Mouse (Mus musculus): ENCODE data around the gene Malrd1. TPM values are rescaled to one million over a fixed set of nuclear protein-coding genes. Genes with fewer than 3 reads are reported as not detected.

Malrd1 gene
- polyA plus RNA-seq, 1 experiment from 2014 or later = 0.09 TPM

DNA sequence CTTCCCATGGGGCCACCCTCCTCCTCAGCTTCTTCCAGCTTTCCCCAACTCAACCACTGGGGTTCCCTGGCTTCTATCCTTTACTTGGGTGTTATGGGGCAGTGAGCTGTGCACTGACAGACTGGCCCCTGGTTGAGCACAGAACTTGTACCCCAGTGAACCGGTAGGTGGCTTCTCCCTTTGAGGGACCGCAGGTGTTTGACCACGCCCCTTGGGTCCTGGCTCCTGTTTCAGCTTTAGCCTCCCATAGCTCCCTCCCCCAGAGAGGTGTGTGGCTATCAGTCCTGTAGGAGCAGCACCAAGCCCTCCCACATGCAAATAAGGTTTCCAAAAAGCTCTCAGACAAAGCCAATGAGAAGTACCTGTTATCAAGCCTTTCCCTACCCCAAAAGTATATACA lies 584.4 kb downstream of the Malrd1 start:
- no peak for ATAC-seq
- Histone ChIP-seq H3K27me3 (no peaks in the 10 kb centered on the region), H3K36me3 (no peaks in the 10 kb centered on the region), H3K9me3 (no peaks in the 10 kb centered on the region), H3K9ac (replicated peaks) (no peak overlapping the region), H3K4me1 (replicated peaks) (no peaks in the 10 kb centered on the region), H3K4me3 (replicated peaks) (no peak overlapping the region), H3K4me2 (replicated peaks) (no peak overlapping the region), H3K27ac (no peak overlapping the region)
- WGBS = 59% methylated on average over 3 of the region's 3 CpGs

GRCm38 (mm10) chr2:16113333-16113732 lies 587.1 kb downstream of the Malrd1 start:
- ATAC-seq = no peak
- Histone ChIP-seq H3K27me3 (no peaks in the 10 kb centered on the region), H3K4me1 (replicated peaks) (no peaks in the 10 kb centered on the region), H3K9me3 (no peaks in the 10 kb centered on the region), H3K27ac (no peak overlapping the region), H3K4me2 (replicated peaks) (no peak overlapping the region), H3K9ac (replicated peaks) (no peak overlapping the region), H3K4me3 (replicated peaks) (no peak overlapping the region), H3K36me3 (no peaks in the 10 kb centered on the region)
- 84% methylated on average over 2 of the region's 2 CpGs for WGBS

- ATAC-seq = no peak
- WGBS = 81% methylated on average over 1 of the region's 1 CpGs
- Histone ChIP-seq H3K4me2 (replicated peaks) (no peak overlapping the region), H3K4me1 (replicated peaks) (no peaks in the 10 kb centered on the region), H3K4me3 (replicated peaks) (no peak overlapping the region), H3K27ac (no peak overlapping the region), H3K36me3 (no peaks in the 10 kb centered on the region), H3K9me3 (no peaks in the 10 kb centered on the region), H3K27me3 (no peaks in the 10 kb centered on the region), H3K9ac (replicated peaks) (no peak overlapping the region)
Observed at GRCm38 (mm10) chr2:16147999-16148398, 621.7 kb downstream of the Malrd1 start.

DNA sequence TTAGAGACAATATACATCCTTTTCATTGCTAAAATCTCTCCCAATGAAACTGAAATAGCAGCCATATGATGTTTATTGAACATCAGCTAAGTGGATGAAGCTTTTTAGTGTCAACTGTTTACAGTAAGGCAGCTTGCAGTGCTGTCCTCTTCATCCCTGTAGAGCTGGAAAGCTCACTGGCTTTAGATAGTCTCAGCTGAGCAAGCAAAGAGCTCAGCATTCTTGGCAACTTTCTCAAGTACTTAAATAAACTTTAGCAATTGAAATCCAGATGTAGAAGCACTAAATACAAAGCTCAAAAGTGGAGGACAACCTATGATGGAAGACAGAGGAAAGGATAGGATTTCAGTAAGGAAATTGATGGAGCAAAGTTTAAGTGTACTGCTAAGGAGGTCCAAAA lies 626.3 kb downstream of the Malrd1 start:
- Histone ChIP-seq H3K9ac (replicated peaks) (no peak overlapping the region), H3K4me3 (replicated peaks) (no peak overlapping the region), H3K9me3 (no peaks in the 10 kb centered on the region), H3K27ac (no peak overlapping the region), H3K4me1 (replicated peaks) (no peaks in the 10 kb centered on the region), H3K36me3 (no peaks in the 10 kb centered on the region), H3K27me3 (no peaks in the 10 kb centered on the region), H3K4me2 (replicated peaks) (no peak overlapping the region)
- no peak for ATAC-seq

DNA sequence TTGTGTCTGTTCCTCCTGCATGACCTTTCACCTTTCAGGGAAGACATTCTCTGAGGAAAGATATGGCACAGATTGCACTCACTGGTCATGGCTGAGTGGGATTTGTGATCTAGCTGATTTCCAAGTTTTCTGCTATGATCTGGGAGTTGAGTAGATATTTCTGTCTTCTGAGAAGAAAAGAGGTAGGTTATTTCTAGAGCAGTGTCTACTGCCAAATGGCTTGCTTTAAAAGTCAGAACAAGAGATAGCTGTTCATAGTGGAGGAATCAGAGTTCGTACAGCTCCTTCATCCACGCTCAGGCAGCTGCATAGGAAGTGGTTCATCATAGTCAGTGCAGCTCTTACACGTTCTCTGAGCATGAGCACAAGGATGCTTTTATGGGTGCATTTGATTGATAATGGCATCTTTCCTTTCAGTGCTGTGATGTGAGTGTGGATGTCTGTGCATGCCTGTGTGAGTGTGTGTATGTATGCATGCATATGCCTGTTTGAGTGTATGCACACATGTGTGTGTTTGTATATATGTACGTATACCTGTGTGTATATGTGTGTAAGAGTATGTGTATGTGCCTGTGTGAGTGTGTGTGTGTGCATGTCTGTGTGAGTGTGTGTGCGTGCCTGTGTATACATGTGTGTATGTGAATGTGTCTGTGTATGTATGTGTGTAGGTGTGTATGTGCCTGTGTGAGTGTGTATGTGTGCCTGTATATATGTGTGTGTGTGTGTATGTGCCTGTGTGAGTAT lies 637.1 kb downstream of the Malrd1 start:
- no peaks in the 10 kb centered on the region for H3K36me3 ChIP-seq
- WGBS = 97% methylated on average over 5 of the region's 5 CpGs
- no peak for ATAC-seq

DNA sequence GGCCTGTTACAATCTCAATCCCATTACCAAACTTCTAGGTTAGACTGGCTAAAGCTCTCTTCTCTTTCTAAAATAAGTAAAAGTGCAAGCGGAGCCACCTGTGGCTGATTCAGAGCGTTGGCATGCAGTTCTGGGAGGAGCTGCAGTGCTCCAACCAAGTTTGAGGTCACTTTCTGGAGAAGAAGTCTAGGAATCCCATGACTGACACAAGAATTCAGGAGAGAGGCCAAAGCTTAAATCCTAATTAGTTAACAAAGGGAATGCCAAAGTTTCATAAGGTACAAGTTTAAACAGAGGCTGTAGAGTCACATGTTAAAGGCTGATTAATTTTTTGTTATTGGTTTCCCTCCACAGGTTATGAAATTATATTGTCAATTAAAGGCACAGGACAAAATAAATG lies 642.3 kb downstream of the Malrd1 start:
- Histone ChIP-seq H3K27me3 (no peaks in the 10 kb centered on the region), H3K36me3 (no peaks in the 10 kb centered on the region), H3K9me3 (no peaks in the 10 kb centered on the region), H3K4me1 (replicated peaks) (no peaks in the 10 kb centered on the region), H3K27ac (no peak overlapping the region), H3K9ac (replicated peaks) (no peak overlapping the region), H3K4me2 (replicated peaks) (no peak overlapping the region), H3K4me3 (replicated peaks) (no peak overlapping the region)
- ATAC-seq = no peak
- WGBS = 81% methylated on average over 2 of the region's 2 CpGs

More for the DNA sequence above, 637.1 kb downstream of the Malrd1 start:
- Histone ChIP-seq H3K9ac (replicated peaks) (no peak overlapping the region), H3K9me3 (no peaks in the 10 kb centered on the region), H3K4me2 (replicated peaks) (no peak overlapping the region), H3K27ac (no peak overlapping the region), H3K4me1 (replicated peaks) (no peaks in the 10 kb centered on the region), H3K4me3 (replicated peaks) (no peak overlapping the region), H3K27me3 (no peaks in the 10 kb centered on the region)

DNA sequence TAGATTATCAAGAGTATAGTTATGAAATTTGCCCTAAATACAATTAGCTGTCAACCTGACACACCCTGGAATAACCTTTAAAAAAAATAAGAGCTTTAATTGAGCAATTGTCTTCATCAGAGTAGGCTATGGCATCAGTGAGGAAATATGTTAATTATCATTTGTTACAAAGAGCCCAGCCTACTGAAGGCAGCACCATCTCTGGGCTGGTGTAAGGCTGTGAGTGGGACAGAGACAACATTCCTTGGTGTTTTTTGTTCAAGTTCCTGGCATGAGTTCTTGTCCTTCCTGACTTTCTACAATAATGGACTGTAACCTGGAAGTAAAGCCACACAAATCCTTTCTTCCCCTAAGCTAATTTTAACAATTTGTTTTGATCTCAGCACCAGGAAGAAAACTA lies 645.8 kb downstream of the Malrd1 start:
- no peak overlapping the region for H3K4me3 ChIP-seq (replicated peaks)
- no peaks in the 10 kb centered on the region for H3K4me1 ChIP-seq (replicated peaks)
- H3K27me3 ChIP-seq = no peaks in the 10 kb centered on the region
- no peaks in the 10 kb centered on the region for H3K9me3 ChIP-seq
- H3K9ac ChIP-seq (replicated peaks) = no peak overlapping the region
- H3K27ac ChIP-seq = no peak overlapping the region
- no peaks in the 10 kb centered on the region for H3K36me3 ChIP-seq
- no peak for ATAC-seq
- no peak overlapping the region for H3K4me2 ChIP-seq (replicated peaks)

GRCm38 (mm10) chr2:16173355-16173754 lies 647.1 kb downstream of the Malrd1 start:
- 12% methylated on average over 2 of the region's 2 CpGs for WGBS
- Histone ChIP-seq H3K9ac (replicated peaks) (no peak overlapping the region), H3K27ac (no peak overlapping the region), H3K36me3 (no peaks in the 10 kb centered on the region), H3K9me3 (no peaks in the 10 kb centered on the region), H3K4me3 (replicated peaks) (no peak overlapping the region), H3K4me1 (replicated peaks) (no peaks in the 10 kb centered on the region), H3K27me3 (no peaks in the 10 kb centered on the region), H3K4me2 (replicated peaks) (no peak overlapping the region)
- ATAC-seq = no peak

DNA sequence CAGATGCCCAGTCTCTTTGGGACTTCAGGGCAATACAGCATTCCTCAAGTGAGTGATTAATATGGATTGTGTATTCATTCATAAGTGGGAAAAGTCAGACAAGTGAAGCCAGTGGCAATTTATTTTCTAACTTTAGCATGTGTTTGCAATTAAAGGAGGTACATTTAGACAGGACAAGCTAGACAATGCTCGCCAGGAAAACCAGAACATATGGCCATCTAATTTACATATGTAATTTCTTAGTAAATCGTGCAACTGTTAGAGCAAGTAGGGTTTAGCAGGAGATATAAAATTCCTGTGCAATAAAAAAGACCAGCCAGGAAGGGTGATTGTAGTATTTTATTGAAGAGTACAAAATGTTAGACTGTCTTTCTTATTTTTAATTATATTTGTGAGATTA lies 655.9 kb downstream of the Malrd1 start:
- 76% methylated on average over 2 of the region's 2 CpGs for WGBS
- H3K4me3 ChIP-seq (replicated peaks) = no peak overlapping the region
- H3K27ac ChIP-seq = no peak overlapping the region
- H3K9ac ChIP-seq (replicated peaks) = no peak overlapping the region
- no peaks in the 10 kb centered on the region for H3K27me3 ChIP-seq
- peaks cover 2% of the 10 kb centered on the region; the same call in 1 of the 2 replicates for H3K9me3 ChIP-seq
- no peaks in the 10 kb centered on the region for H3K36me3 ChIP-seq
- H3K4me1 ChIP-seq (replicated peaks) = no peaks in the 10 kb centered on the region
- no peak for ATAC-seq
- H3K4me2 ChIP-seq (replicated peaks) = no peak overlapping the region

GRCm38 (mm10) chr2:16183158-16183557 lies 656.9 kb downstream of the Malrd1 start:
- Histone ChIP-seq H3K27ac (no peak overlapping the region), H3K4me3 (replicated peaks) (no peak overlapping the region), H3K27me3 (no peaks in the 10 kb centered on the region), H3K9me3 (peaks cover 2% of the 10 kb centered on the region; the same call in 1 of the 2 replicates), H3K4me2 (replicated peaks) (no peak overlapping the region), H3K36me3 (no peaks in the 10 kb centered on the region), H3K4me1 (replicated peaks) (no peaks in the 10 kb centered on the region), H3K9ac (replicated peaks) (no peak overlapping the region)
- 94% methylated on average over 2 of the region's 2 CpGs for WGBS
- ATAC-seq = no peak

DNA sequence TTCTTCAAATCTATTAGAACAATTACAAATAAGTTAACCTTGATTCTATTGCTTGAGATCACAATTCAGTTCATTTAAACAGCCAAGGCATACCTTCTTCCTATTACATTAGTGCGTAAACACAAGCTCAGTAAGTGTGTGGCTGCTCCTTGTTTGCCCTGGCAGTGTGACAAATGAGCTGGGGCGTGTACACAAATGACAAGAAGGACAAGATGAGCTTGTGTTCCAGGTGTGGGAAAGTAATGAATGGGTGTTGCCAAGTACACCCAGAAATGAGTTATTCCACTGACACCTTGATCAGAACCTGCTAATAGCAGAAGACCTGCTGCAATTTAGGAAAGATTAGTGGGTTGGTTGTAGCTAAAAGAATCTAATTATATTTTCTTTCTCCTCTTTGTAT lies 683.7 kb downstream of the Malrd1 start:
- no peak for ATAC-seq
- no peaks in the 10 kb centered on the region for H3K4me1 ChIP-seq (replicated peaks)
- no peaks in the 10 kb centered on the region for H3K27me3 ChIP-seq
- no peak overlapping the region for H3K4me2 ChIP-seq (replicated peaks)
- H3K27ac ChIP-seq = no peak overlapping the region
- 72% methylated on average over 2 of the region's 2 CpGs for WGBS
- no peaks in the 10 kb centered on the region for H3K9me3 ChIP-seq
- no peaks in the 10 kb centered on the region for H3K36me3 ChIP-seq
- H3K4me3 ChIP-seq (replicated peaks) = no peak overlapping the region
- H3K9ac ChIP-seq (replicated peaks) = no peak overlapping the region

DNA sequence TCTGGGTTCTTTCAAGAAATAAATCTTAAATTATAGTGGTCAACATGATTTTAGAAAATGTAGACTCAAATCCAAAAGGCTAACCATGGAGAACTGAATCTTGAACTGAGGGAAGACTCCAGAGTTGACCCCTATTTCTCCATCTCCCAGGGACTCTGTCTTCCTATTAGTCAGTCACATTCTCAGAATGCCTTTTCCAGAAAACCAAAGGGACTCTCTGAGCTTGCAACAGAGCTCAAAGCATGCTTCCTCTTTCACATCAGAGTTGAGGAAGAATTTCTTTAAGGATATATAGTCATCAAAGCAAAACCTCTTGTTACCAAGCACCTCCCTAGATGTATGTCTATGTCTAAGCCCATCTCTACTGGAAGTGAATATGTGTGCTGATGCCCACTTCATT lies 686.5 kb downstream of the Malrd1 start:
- Histone ChIP-seq H3K4me3 (replicated peaks) (no peak overlapping the region), H3K27ac (no peak overlapping the region), H3K36me3 (no peaks in the 10 kb centered on the region), H3K9me3 (no peaks in the 10 kb centered on the region), H3K4me2 (replicated peaks) (no peak overlapping the region), H3K9ac (replicated peaks) (no peak overlapping the region), H3K4me1 (replicated peaks) (no peaks in the 10 kb centered on the region), H3K27me3 (no peaks in the 10 kb centered on the region)
- ATAC-seq = no peak

GRCm38 (mm10) chr2:16214111-16214510 lies 687.8 kb downstream of the Malrd1 start:
- WGBS = 87% methylated on average over 3 of the region's 3 CpGs
- no peaks in the 10 kb centered on the region for H3K4me1 ChIP-seq (replicated peaks)
- no peaks in the 10 kb centered on the region for H3K9me3 ChIP-seq
- H3K4me2 ChIP-seq (replicated peaks) = no peak overlapping the region
- ATAC-seq = no peak
- no peak overlapping the region for H3K9ac ChIP-seq (replicated peaks)
- no peak overlapping the region for H3K4me3 ChIP-seq (replicated peaks)
- H3K36me3 ChIP-seq = no peaks in the 10 kb centered on the region
- H3K27ac ChIP-seq = no peak overlapping the region
- no peaks in the 10 kb centered on the region for H3K27me3 ChIP-seq
